Mouse (Mus musculus) gastrocnemius, adult 2 months (tissue): ENCODE data around the gene Auts2. TPM values are rescaled to one million over a fixed set of nuclear protein-coding genes. Genes with fewer than 3 reads are reported as not detected.

Experiments used
- DNase-seq: peaks from one replicate; pipeline ENCODE4 v3.0.0; 2022
- H3K27ac ChIP-seq: fragments of 200-600 bp; 2 replicates; pipeline ENCODE4 v1.8.1; 2022; ENCODE audit warnings: mild to moderate bottlenecking
- H3K4me3 ChIP-seq: fragments of 200-600 bp; 2 replicates; pipeline ENCODE4 v1.8.1; 2022; ENCODE audit warnings: mild to moderate bottlenecking, moderate library complexity
- CTCF ChIP-seq: fragments of 200-600 bp; IDR thresholded peaks from 2 replicates; pipeline ENCODE4 v1.8.1; 2022; ENCODE audit warnings: antibody characterized with exemption, mild to moderate bottlenecking, moderate library complexity
- intact Hi-C: fragments of 180-260 bp; cut with DNase I; formaldehyde crosslinking; loops from one replicate; pipeline ENCODE4 v1.15.1; 2025
- total RNA-seq, 2 experiments: library from RNA; stranded (reverse); gene quantifications; 2 replicates each; pipeline ENCODE4 v1.2.3; 2021

Auts2 gene
- total RNA-seq, 2 experiments from 2014 or later: 13.0 to 31.1 TPM

DNA sequence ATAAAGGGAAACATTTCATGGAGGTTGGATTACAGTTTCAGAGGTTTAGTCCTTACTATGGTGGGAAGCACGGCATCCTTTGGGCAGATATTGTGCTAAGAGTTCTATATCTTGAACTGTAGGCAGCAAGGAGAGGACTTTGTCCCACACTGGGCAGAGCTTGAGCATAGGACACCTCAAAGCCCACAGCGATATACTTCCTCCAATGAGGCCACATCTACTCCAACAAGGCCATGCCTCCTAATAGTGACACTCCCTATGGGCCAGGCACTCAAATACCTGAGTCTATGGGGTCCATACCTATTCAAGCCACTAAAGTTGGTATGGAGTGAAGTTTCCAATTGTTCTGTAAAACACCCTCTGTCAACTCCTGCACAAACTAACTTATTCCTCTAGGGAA, 106.7 kb downstream of the Auts2 start:
- no peak overlapping the region for H3K4me3 ChIP-seq
- H3K27ac ChIP-seq: no peak overlapping the region
- no peak for TF ChIP-seq CTCF
- no peak for DNase-seq
- intact Hi-C loops: loop anchor here (10.0 kb wide), 1 partner anchor 108 kb away; the partner anchor contains the start of gene Auts2

DNA sequence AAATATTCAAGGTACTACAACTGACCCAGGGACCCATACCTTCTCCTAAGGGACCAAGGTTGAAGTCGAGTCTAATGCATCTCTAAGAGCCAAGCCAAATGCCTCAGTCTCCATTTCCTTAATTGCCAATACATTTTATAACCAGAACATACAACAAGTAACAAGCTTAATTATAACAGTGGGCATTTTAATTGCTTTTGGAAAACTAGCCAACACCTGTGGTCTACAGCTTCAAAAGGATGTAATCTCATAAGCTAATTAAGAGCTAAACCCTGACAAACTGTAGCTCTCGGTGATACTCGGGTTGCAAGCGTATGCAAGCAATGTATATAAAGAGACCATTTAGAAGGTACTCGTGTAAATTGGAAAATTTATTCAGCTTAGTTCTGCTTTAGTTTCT, 107.7 kb downstream of the Auts2 start:
- no peak for DNase-seq

DNA sequence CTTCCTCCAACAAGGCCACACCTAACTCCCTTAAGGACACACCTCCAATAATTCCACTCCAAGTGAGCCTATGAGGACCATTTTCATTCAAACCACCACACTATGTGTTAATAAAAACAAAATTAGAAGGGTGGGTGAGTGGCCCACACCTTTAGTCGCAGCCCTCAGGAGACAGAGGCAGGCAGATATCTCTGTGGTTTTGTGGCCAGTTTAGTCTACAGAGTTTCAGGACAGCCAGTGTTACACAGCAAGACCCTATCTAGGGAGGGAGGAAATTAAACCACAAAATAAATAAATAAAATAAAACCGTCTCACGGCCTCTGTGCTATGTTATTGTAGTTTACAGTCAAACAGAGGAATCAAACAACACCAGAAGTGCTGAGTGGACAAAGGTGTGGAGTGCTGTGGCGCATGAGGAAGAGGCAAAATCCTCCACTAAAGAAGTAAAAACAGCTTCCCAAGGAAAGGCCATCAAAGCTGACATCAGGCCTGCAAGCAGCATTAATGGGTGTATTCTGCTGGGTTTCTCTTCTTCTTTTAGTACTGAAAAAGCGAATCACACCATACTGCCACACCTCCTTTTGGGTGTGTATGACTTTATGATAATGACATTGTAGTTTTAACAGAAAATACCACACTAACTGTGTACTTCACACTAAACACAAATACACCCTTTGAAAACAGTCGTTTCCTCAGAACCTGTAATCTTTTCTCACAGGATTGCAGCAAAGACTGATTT, 109.6 kb downstream of the Auts2 start:
- no peak for TF ChIP-seq CTCF
- DNase-seq: no peak
- Histone ChIP-seq H3K27ac (no peak overlapping the region), H3K4me3 (no peak overlapping the region)
- intact Hi-C loops: loop anchor here (10.0 kb wide), 1 partner anchor 111 kb away; the partner anchor contains the start of gene Auts2

More for the DNA sequence above, 107.7 kb downstream of the Auts2 start:
- intact Hi-C loops: loop anchor here (10.0 kb wide), 1 partner anchor 109 kb away; the partner anchor contains the start of gene Auts2
- Histone ChIP-seq H3K27ac (no peak overlapping the region), H3K4me3 (no peak overlapping the region)
- no peak for TF ChIP-seq CTCF

DNA sequence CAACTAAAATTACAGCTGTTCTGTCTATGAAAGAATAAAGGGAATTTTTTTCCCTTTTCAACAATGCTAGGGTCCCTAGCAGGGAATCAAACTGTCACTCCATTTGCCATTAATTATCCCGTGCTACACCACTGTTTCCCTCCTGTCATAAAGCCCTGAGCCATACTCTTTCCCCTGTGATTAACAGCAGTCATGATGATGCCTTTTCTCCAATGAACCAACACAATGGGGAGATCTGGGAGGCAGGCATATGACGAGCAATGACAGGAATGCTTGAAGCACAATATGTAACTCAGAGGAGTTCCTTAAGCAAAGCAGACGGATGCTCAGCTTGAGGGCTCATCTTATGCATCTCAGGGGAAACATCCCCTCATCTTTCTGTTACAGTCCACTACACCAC, 113.8 kb downstream of the Auts2 start:
- intact Hi-C loops: no loop called here
- no peak for TF ChIP-seq CTCF
- H3K27ac ChIP-seq: no peak overlapping the region
- no peak overlapping the region for H3K4me3 ChIP-seq
- no peak for DNase-seq

DNA sequence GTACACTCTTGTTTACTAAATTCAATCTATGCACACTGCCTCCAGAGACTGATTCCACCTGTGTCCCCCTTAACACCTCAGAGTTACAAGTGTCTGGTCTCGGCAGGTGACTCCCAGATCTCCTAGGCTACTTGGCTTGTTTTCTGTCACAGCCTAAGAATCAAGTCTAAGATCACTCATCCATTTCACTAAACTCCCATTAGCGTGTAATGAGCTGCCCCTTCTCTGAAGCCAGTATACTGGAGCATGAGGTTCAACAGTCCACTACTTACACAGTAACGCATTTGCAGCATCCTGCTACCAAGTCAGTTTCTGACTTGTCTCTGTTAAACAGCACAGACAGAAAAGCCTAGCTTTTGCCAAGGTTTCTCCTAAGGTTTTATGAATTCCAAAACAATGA, 116.8 kb downstream of the Auts2 start:
- no peak for DNase-seq
- Histone ChIP-seq H3K4me3 (no peak overlapping the region), H3K27ac (no peak overlapping the region)
- TF ChIP-seq CTCF: no peak
- intact Hi-C loops: no loop called here

DNA sequence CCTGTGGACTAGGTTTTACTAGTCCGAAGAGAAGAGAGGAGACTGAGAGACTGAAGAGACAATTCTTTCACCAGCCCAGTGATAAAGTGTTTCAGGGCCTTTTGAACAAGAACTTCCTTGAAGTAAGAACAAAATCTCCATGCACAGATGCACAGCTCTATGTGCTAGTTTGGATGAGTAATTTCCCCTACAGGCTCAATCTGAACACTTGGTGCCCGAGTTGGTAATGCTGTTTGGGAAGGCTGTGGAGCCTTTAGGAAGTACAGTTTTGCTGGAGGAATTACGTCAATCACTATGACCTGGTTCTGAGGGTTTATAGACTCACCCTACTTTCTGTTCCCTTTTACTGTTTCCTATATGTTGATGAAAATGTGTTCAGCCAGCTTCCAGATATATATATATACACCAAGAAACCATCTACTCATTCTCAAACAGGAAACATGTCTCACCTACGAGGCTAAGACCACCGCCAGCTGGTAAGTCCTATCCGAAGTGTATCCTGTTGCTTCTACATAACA, 117.3 kb downstream of the Auts2 start:
- intact Hi-C loops: no loop called here
- TF ChIP-seq CTCF: no peak
- DNase-seq: no peak
- Histone ChIP-seq H3K27ac (no peak overlapping the region), H3K4me3 (no peak overlapping the region)

DNA sequence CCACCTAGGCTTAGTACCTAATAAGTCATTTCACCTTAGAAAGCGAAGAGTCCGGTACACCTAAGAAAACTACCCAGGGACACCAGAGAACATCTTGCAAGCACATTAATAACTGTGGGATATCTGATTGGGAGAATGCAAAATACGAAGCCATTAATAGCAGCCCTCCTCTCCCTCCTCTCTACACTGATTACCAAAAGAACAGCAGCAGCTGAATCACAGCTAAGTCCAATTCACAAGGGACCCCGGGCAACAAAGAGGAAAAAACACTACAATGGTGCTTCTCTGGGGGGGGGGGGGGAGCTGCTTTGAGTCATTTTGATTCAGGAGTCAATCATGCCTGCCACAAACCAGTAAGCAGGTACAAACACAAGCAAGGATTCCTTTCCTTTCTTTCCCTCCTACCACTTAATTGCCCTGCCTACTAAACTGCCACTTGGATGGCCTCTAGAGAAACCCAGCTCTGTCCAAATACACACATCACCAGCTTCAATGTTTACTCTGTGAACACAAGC, 132.7 kb downstream of the Auts2 start:
- TF ChIP-seq CTCF: no peak
- H3K27ac ChIP-seq: no peak overlapping the region
- no peak for DNase-seq
- no peak overlapping the region for H3K4me3 ChIP-seq
- intact Hi-C loops: no loop called here

DNA sequence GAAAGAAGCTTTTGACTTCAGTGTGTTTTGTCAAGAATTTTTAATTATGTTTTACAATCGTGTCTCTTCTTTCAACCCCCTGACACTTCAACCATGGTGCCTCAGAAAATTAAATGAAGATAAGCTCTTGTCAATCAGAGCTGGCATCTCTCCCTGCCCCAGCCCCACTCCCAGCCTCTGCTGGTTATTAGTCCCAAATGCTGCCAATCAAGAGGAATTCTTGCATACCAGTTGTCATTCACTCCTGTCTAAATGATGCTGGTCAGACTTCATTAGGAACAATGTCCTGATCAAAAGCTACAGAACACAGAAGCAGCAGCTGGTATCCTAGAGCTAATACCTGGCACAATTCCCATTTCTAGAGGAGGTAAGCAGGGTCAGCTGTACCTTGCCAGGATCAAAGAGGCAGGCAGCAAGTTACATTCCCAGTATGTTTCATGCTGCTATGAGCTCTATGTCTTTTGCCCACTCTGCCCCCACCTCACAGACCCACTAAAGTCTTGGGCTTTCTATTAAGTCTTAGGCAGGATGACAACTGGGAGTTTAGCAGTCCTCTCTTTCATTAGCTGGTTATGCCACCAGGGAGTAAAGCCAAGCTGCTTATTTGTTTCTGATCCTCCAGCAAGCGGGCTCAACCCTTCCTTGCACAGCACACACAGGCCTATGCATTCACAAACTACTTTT, 134.1 kb downstream of the Auts2 start:
- intact Hi-C loops: no loop called here
- DNase-seq: no peak
- TF ChIP-seq CTCF: no peak

DNA sequence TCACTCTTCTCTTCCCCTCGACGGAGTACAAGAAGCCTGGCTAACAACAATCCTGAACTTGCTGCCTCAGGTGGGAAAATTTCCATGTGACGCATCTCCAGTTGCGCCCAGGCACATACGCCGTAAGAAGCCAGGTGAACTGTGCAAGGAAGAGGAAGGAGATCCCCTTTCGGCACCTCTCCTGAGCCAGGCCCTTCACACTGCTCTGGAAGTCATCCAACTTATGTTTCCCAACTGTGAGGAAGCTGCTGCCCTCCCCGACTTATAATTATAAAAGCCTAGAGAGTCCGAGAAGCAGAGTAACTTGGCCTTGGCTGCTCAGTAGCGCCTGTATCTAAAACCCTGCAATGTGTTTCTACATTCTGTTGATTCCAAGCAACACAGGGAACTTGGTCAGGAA, 142.6 kb downstream of the Auts2 start:
- intact Hi-C loops: no loop called here
- Histone ChIP-seq H3K27ac (no peak overlapping the region), H3K4me3 (no peak overlapping the region)
- no peak for DNase-seq
- TF ChIP-seq CTCF: no peak

More for the DNA sequence above, 134.1 kb downstream of the Auts2 start:
- H3K4me3 ChIP-seq: no peak overlapping the region
- H3K27ac ChIP-seq: no peak overlapping the region

DNA sequence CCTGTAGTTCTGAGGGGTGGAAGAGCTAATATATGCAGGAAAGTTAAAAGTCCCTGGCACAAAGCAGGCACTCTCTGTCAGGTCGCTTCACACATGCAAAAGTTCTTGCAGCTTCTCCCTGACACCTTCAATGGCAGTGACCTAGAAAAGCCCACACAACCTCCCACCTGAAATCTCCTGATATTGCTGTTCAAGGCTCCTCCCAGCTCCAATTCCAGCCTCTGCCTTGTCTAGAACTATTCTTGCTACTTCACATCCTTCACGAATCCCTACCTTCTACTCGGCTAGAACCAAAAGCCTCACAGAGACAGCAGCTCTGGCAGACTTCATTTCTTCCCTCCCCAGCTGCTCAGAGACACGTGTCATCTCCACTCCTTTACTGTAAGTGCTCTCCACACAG, 143.7 kb downstream of the Auts2 start:
- DNase-seq: no peak
- H3K4me3 ChIP-seq: no peak overlapping the region
- H3K27ac ChIP-seq: no peak overlapping the region
- no peak for TF ChIP-seq CTCF
- intact Hi-C loops: no loop called here

DNA sequence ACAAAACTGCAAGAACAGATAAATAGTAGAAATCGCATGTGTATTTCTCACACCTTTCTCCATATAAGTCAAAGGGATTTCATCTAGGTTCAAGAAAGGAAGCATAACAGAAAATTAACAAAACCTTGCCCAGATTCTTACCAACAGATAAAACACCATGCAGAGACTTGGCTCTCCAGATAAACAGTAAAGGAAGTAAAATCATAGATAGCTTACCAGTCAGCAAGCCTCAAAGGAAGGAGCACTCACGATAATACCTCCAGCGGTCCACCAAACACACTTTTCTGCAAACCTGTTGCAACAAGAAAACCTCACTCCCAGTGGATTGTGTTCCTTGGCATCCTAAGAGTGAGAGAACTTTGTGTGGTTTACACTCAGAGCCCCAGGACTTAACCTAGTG, 147.2 kb downstream of the Auts2 start:
- intact Hi-C loops: no loop called here
- no peak overlapping the region for H3K4me3 ChIP-seq
- TF ChIP-seq CTCF: no peak
- DNase-seq: no peak
- H3K27ac ChIP-seq: no peak overlapping the region

DNA sequence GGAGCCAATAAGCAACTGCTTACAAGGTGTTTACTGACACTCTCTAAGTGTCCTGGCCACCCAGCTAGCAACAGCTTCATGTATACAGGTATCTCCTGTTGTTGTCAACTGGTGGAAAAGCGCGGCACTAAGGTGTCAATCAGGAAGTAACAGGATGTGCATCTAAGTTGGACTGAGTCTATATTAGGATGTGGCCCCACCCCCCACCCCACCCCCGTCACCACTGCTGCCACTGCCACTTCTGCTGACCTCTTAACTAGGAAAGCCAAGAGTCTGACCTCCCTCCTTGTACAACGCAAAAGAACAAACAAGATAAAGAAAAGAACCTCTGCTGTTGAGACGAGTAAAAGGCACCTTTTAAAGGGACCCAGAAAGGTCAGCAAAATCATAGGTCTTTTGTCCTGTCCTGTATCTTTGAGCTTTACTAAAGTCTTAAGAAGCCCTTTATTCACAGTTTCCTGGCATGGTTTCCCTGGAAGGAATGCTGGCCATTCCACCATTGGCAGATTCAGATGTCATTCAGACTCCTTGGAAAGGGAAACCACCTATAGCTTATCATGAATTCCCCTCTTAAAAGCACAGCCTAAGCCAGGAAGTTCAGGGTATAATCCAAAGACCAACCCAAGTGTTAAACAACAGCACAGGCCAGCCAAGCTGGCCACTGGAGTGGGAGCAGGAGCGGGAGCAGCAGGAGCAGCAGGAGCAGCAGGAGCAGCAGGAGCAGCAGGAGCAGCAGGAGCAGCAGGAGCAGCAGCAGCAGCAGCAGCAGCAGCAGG, 148.2 kb downstream of the Auts2 start:
- Histone ChIP-seq H3K4me3 (no peak overlapping the region), H3K27ac (no peak overlapping the region)
- DNase-seq: no peak
- TF ChIP-seq CTCF: no peak
- intact Hi-C loops: no loop called here
